Mouse (Mus musculus) left cerebral cortex, postnatal 14 days (tissue): ENCODE measurements around the gene Pgpep1. TPM values are rescaled to one million over a fixed set of nuclear protein-coding genes. Genes with fewer than 3 reads are reported as not detected.

ENCODE experiments used
- DNase-seq, 2 experiments: peaks; one replicate each; pipeline ENCODE4 v3.0.0; 2021 to 2022; ENCODE audit warnings: low spot score in 2 of 2, mixed read lengths in 1 of 2
- intact Hi-C: fragments of 180-260 bp; cut with DNase I; formaldehyde crosslinking; loops from one replicate; pipeline ENCODE4 v1.15.1; 2025
- total RNA-seq, 2 experiments: library from RNA; stranded (reverse); gene quantifications; 2 replicates each; pipeline ENCODE4 v1.2.3; 2021

Pgpep1 gene
- total RNA-seq, 2 experiments from 2014 or later, result 14.8 to 19.0 TPM

DNA sequence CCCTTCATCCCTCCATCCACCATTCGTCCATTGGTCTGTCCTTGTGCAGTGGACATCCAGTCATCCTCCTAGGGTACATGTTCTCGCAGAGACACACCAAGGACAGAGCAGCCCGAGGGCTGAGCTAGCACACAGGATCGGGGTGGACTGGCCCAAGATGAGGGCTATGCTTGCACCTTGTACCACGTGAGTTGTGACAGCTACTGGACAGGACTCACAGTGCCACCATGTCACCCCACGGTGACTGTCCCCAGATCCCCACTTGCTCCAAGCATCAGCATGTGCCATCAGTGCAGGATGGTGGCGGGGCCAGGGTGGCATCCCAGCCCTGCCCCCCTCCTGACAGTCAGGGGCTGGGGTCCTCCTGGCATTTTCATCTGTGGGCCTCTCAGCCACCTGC is 55.6 kb downstream of the Pgpep1 start:
- intact Hi-C loops, result no loop called here
- no peak for DNase-seq

DNA sequence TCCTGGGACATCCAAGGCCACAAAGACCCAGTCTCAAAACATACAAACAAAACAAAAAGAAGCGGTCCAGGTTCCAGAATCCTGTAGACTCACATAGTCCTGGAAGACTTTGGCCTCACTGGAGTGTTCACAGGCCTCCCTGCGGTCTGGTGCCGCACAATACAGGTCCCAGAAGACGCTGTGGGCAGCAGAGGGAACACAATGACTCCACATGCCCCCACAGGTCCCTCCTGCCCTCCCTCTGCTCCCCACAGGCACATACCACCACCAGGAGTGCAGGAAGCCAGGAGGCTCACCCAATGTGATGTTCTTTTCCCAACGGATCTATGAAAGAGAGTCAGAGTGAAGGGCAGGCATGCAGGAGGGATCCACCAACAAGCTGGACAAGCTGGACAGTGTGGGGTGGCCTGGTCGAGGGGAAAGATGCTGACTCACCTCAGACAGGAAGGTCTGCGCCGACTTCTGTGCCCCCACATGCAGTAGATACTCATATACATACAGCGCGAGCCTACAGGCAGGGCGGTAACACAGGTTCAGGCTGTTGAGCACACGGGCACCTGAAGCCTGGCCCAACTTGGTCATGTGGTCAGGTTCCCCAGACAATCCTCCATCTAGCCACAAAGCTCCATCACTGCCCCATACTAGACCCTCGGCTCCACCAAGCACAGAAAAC is 57.9 kb downstream of the Pgpep1 start:
- no peak for DNase-seq
- intact Hi-C loops, result no loop called here

GRCm38 (mm10) chr8:70601271-70601649 is 58.9 kb downstream of the Pgpep1 start:
- intact Hi-C loops, result no loop called here
- DNase-seq, result peak; percentile 88 to 91

DNA sequence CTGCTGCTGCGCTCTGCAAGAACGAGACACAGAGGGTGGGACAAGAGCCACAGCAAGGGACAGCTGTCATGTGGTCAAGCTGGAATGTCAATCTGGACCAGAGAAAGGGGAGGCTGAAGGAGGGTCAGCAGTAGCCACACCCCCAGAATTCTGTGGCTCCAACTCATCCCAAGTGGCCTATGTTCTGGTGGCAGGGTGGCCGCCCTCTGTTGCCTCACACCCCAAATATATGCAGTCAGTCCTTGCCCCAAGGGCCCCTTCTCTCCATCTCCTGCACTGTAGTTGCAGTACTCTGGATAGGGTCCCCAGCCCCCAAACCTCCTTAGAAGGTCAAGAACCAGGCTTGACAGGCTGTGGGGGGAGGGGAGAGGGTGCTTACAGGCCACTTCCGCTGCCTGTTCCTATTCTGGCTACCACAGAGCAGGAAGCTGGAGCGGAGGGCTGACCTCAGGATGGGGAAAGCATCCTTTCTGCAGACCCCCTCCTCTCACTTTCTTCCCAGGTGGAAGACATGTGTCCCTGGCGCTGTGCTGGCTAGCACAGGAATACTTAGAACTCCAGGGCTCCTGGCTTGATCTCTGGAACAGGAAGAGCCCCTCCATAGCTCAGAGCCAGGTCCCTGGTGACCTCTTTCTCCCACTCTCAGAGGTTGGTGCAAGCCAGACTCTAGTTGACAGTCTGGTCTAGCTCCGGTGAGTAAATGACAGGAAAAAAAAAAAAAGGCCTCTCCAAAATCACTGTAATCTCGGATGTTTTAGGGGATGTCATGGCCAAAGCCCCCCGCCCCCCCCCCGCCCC is 59.5 kb downstream of the Pgpep1 start:
- DNase-seq, result no peak
- intact Hi-C loops, result no loop called here

DNA sequence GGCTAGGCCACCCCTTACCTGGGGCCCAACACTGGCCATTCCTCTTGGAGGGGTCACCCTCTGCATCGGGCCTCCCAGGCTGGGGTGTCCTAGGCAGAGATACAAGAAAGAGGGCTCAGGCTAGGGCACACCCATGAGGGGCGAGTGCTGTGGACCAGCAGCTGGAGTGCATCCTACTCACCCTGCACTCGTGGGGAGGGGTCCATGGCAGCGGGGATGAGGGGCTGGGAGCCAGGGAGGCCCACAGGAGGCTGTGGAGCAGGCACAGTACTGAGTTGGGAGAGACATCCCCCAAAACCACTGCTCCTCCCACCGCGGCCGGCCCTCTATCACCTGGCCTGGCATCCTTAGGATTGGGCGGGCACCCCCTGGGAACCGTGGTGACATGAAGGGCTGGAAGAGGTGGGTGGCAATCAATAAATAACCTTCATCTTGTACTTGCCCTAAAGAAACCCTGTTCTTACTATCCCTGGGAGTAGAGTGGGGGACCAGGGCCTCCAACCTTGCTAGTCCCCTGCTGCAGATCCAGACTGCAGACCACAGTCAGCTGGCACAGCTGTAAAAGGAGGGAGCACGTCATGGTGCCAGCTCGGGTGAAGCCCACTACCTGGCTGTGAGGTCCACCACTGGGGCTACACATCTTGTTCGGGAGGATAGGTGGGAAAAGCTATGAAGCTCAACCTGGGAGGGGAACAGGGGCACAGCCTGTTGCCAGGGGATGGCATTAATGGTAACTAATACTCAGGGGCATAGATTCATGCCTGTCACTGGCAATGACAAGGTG is 60.5 kb downstream of the Pgpep1 start:
- DNase-seq, result no peak
- intact Hi-C loops, result no loop called here

DNA sequence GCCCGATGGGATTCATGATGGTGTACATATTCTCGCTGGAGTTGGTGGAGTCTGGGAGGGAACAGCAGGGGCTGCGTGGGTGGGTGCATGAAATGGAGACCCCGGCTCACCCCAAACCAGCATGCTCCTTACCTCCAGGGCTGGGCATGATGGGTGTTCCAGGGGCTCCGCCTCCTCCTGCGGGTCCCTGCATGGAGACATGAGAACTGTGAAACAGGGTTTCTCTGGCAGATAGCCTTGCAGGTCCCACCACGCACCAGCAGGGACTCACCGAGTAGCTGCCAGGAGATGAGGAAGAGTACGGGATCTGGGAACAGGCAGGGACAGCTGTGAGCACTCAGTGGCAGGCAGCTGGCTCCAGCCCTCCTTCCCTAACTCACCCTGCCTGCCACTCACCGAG is 61.5 kb downstream of the Pgpep1 start:
- peak in 1 of 2 experiments; percentile 83 for DNase-seq
- intact Hi-C loops, result no loop called here

GRCm38 (mm10) chr8:70598283-70598682 is 61.9 kb downstream of the Pgpep1 start:
- intact Hi-C loops, result no loop called here
- DNase-seq, result peak; percentile 84 to 86

DNA sequence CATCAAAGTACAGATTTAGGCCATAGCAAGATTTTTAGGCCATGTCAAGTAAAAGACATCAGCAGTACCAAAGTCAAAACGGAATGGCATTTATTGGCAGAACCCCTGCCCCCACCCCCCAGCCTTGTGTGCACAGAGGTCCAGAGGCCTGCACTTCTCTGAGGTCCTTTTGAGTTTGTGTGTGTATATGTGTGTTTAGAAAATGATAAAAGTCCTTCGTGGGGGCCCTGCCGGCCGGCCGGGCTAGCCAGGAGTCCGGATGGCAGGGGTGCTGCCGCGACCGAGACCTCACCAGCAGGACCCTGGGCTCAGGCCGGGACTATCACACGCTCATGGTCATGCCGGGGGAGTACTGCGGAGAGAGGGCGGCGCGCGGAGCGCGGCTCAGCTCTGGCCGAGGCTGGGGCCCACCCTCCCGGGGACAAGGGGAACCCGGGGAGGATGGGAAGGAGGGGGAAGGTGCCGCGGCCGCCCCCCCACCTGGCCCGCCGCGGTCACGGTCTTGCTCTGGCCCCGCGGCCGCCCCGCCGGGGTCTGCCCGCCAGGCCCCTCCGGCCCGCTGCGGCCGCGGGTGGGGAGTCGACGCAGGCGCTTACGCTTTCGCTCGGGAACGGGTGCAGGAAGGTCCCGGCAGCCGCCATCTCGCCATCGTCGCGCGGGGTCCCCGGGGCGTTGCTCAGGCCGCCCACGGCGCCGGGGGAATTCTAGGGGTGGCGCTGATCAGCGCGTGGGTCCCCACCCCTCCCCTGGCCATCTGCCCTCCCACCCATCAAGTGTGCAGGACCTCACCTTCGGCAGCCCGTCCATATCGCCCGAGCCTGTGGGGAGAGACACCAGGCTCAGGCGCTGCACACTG is 62.5 kb downstream of the Pgpep1 start:
- no peak for DNase-seq
- intact Hi-C loops, result no loop called here

GRCm38 (mm10) chr8:70596775-70597416 is 63.3 kb downstream of the Pgpep1 start:
- peak in 1 of 2 experiments; percentile 54 for DNase-seq

More at GRCm38 (mm10) chr8:70596775-70597416, 63.3 kb downstream of the Pgpep1 start:
- intact Hi-C loops, result no loop called here

Other genes with a start within 250 kb of the Pgpep1 start
- gene Crtc1, start 220.8 kb downstream of the Pgpep1 start, total RNA-seq, result 100 to 1,000 TPM; 109 to 111 TPM
- 10 to 100 TPM; 37.2 to 37.9 TPM for gene Klhl26, start 183.4 kb downstream of the Pgpep1 start, total RNA-seq
- 100 to 1,000 TPM; 217 to 225 TPM for gene Tmem59l, start 173.0 kb downstream of the Pgpep1 start, total RNA-seq
- gene Crlf1, start 167.2 kb downstream of the Pgpep1 start, total RNA-seq, result 1 to 10 TPM; 5.8 to 7.5 TPM
- gene Rex1bd, start 153.6 kb downstream of the Pgpep1 start, total RNA-seq, result 10 to 100 TPM; 96.6 to 99.7 TPM
- 1,000 to 10,000 TPM in 1 of 2 experiments, 100 to 1,000 TPM in 1; 967 to 1,028 TPM for gene Uba52, start 149.6 kb downstream of the Pgpep1 start, total RNA-seq
- gene Fkbp8, start 132.7 kb downstream of the Pgpep1 start, total RNA-seq, result 100 to 1,000 TPM; 396 to 406 TPM
- 10 to 100 TPM; 40.8 to 43.4 TPM for gene Kxd1, start 132.4 kb downstream of the Pgpep1 start, total RNA-seq
- gene Ell, start 120.9 kb downstream of the Pgpep1 start, total RNA-seq, result 10 to 100 TPM; 13.8 to 17.4 TPM
- gene Isyna1, start 66.0 kb downstream of the Pgpep1 start, total RNA-seq, result 10 to 100 TPM; 47.5 to 51.0 TPM
- 100 to 1,000 TPM; 270 to 302 TPM for gene Ssbp4, start 51.5 kb downstream of the Pgpep1 start, total RNA-seq
- gene Lrrc25, start 44.2 kb downstream of the Pgpep1 start, total RNA-seq, result under 1 TPM; 0.90 to 0.97 TPM
- gene Gdf15, start 27.9 kb downstream of the Pgpep1 start, total RNA-seq, result not detected
- 10 to 100 TPM; 64.3 to 69.7 TPM for gene Lsm4, start 12.9 kb upstream of the Pgpep1 start, total RNA-seq
- 100 to 1,000 TPM; 165 to 193 TPM for gene Jund, start 38.6 kb upstream of the Pgpep1 start, total RNA-seq
- gene Iqcn, start 43.1 kb upstream of the Pgpep1 start, total RNA-seq, result under 1 TPM in 1 of 2 experiments, not detected in 1; 0.08 TPM
- not detected for gene Gm3336, start 58.2 kb upstream of the Pgpep1 start, total RNA-seq
- gene Pde4c, start 63.3 kb upstream of the Pgpep1 start, total RNA-seq, result 1 to 10 TPM; 1.0 to 1.7 TPM
- 100 to 1,000 TPM; 926 to 947 TPM for gene Rab3a, start 94.3 kb upstream of the Pgpep1 start, total RNA-seq
- 10 to 100 TPM; 36.3 to 36.5 TPM for gene Mpv17l2, start 100.6 kb upstream of the Pgpep1 start, total RNA-seq
- 100 to 1,000 TPM; 162 to 174 TPM for gene Pik3r2, start 116.3 kb upstream of the Pgpep1 start, total RNA-seq
- gene Mast3, start 144.7 kb upstream of the Pgpep1 start, total RNA-seq, result 100 to 1,000 TPM; 176 to 185 TPM
- gene Il12rb1, start 148.1 kb upstream of the Pgpep1 start, total RNA-seq, result 1 to 10 TPM; 1.2 TPM
- gene Arrdc2, start 179.3 kb upstream of the Pgpep1 start, total RNA-seq, result 10 to 100 TPM; 10.2 to 17.2 TPM
- gene Kcnn1, start 202.9 kb upstream of the Pgpep1 start, total RNA-seq, result 10 to 100 TPM; 17.2 to 19.2 TPM
- gene Ccdc124, start 213.5 kb upstream of the Pgpep1 start, total RNA-seq, result 10 to 100 TPM; 85.4 to 87.5 TPM
- 10 to 100 TPM in 1 of 2 experiments, 1 to 10 TPM in 1; 8.4 to 10.3 TPM for gene Slc5a5, start 232.4 kb upstream of the Pgpep1 start, total RNA-seq
- gene Rpl18a, start 237.0 kb upstream of the Pgpep1 start, total RNA-seq, result 100 to 1,000 TPM; 581 to 588 TPM
- gene Map1s, start 245.5 kb upstream of the Pgpep1 start, total RNA-seq, result 10 to 100 TPM; 70.4 to 84.5 TPM